Mouse (Mus musculus) limb, embryonic 15.5 days (tissue): ENCODE measurements around the gene Nfia. TPM values are rescaled to one million over a fixed set of nuclear protein-coding genes. Genes with fewer than 3 reads are reported as not detected.

Source experiments
- ATAC-seq: fragments of 200-750 bp; cut with Nextera tagmentation; 2 replicates; pipeline ENCODE4 v1.8.0; 2017; ENCODE audit warnings: low read depth, moderate TSS enrichment; ENCODE audit not compliant: insufficient number of reproducible peaks, low FRiP score, low TSS enrichment
- H3K27ac ChIP-seq: fragments of 300-500 bp; sonication (generic); 2 replicates; pipeline ENCODE4 v1.5.1; 2015; ENCODE audit warnings: moderate library complexity, mild to moderate bottlenecking, inconsistent platforms
- H3K27me3 ChIP-seq: fragments of 300-500 bp; sonication (generic); 2 replicates; pipeline ENCODE4 v1.6.1; 2015; ENCODE audit warnings: inconsistent platforms
- H3K36me3 ChIP-seq: fragments of 300-500 bp; sonication (generic); 2 replicates; pipeline ENCODE4 v1.6.1; 2015; ENCODE audit warnings: inconsistent platforms
- H3K4me1 ChIP-seq: fragments of 300-500 bp; sonication (generic); 2 replicates; pipeline ENCODE4 v1.6.1; 2015; ENCODE audit warnings: inconsistent platforms
- H3K4me2 ChIP-seq: fragments of 300-500 bp; sonication (generic); 2 replicates; pipeline ENCODE4 v1.6.1; 2015; ENCODE audit warnings: mild to moderate bottlenecking, inconsistent platforms
- H3K4me3 ChIP-seq: fragments of 300-500 bp; sonication (generic); 2 replicates; pipeline ENCODE4 v1.5.1; 2015; ENCODE audit warnings: mild to moderate bottlenecking, inconsistent platforms
- H3K9ac ChIP-seq: fragments of 300-500 bp; sonication (generic); 2 replicates; pipeline ENCODE4 v1.6.1; 2015; ENCODE audit warnings: inconsistent platforms
- H3K9me3 ChIP-seq: fragments of 300-500 bp; sonication (generic); 2 replicates; pipeline ENCODE4 v1.6.1; 2016; ENCODE audit warnings: inconsistent platforms
- WGBS: fragments of 180-500 bp; shearing (Covaris S2); methylation state at CpG from one replicate; pipeline ENCODE4 v1.1.7; 2015; 5-methylcytosine and 5-hydroxymethylcytosine counted together
- polyA plus RNA-seq: library from polyadenylated mRNA; unstranded; fragments of >200 nt; fragmentation: Nextera tagmentation; extraction: Ambion mirVana; gene quantifications from 2 replicates; pipeline ENCODE4 v1.2.1, GENCODE M21; 2015

Gene Nfia
- polyA plus RNA-seq, 1 experiment from 2014 or later = 64.9 TPM

- H3K4me2 ChIP-seq = no peak overlapping the region
- no peaks in the 10 kb centered on the region for H3K27me3 ChIP-seq
- no peak overlapping the region for H3K9ac ChIP-seq
- ATAC-seq = no peak
- WGBS = 67% methylated on average over 5 of the region's 5 CpGs
- 0 out of 2 replicates have a peak, but pooled peaks cover 2% of the 10 kb centered on the region for H3K36me3 ChIP-seq
- no peaks in the 10 kb centered on the region for H3K9me3 ChIP-seq
- no peak overlapping the region for H3K4me3 ChIP-seq
- no peak overlapping the region for H3K27ac ChIP-seq
- peaks cover 21% of the 10 kb centered on the region for H3K4me1 ChIP-seq
These were observed 93.9 kb downstream of the Nfia start for GRCm38 (mm10) chr4:97866463-97866862.

GRCm38 (mm10) chr4:97868307-97868937, 95.9 kb downstream of the Nfia start:
- Histone ChIP-seq H3K4me2 (peak overlapping the region; percentile 51), H3K27ac (peak overlapping the region; percentile 92), H3K4me1 (peaks cover 29% of the 10 kb centered on the region), H3K9ac (no peak overlapping the region), H3K36me3 (no peaks in the 10 kb centered on the region), H3K4me3 (peak overlapping the region; percentile 38), H3K9me3 (no peaks in the 10 kb centered on the region), H3K27me3 (no peaks in the 10 kb centered on the region)
- WGBS = 30% methylated on average over 10 of the region's 10 CpGs
- ATAC-seq = peak; percentile 53

GRCm38 (mm10) chr4:97868938-97869440, 96.5 kb downstream of the Nfia start:
- H3K4me1 ChIP-seq = peaks cover 31% of the 10 kb centered on the region
- H3K27me3 ChIP-seq = no peaks in the 10 kb centered on the region
- H3K27ac ChIP-seq = peak overlapping the region; percentile 92
- 21% methylated on average over 27 of the region's 27 CpGs for WGBS
- H3K9ac ChIP-seq = peak overlapping the region; percentile 27; the same call in 1 of the 2 replicates
- H3K9me3 ChIP-seq = no peaks in the 10 kb centered on the region
- H3K36me3 ChIP-seq = no peaks in the 10 kb centered on the region
- H3K4me3 ChIP-seq = peak overlapping the region; percentile 38
- peak overlapping the region; percentile 51 for H3K4me2 ChIP-seq
- peak; percentile 91 for ATAC-seq

GRCm38 (mm10) chr4:97869451-97869850, 96.9 kb downstream of the Nfia start:
- H3K4me2 ChIP-seq = peak overlapping the region; percentile 51
- ATAC-seq = no peak
- peak overlapping the region; percentile 92 for H3K27ac ChIP-seq
- H3K27me3 ChIP-seq = no peaks in the 10 kb centered on the region
- H3K4me1 ChIP-seq = peaks cover 28% of the 10 kb centered on the region
- H3K9ac ChIP-seq = peak overlapping the region; percentile 27; the same call in 1 of the 2 replicates
- no peaks in the 10 kb centered on the region for H3K9me3 ChIP-seq
- no peaks in the 10 kb centered on the region for H3K36me3 ChIP-seq
- peak overlapping the region; percentile 38 for H3K4me3 ChIP-seq
- WGBS = 33% methylated on average over 7 of the region's 7 CpGs

GRCm38 (mm10) chr4:97871770-97872439, 99.4 kb downstream of the Nfia start:
- H3K9ac ChIP-seq = no peak overlapping the region

GRCm38 (mm10) chr4:97874916-97875315, 102.4 kb downstream of the Nfia start:
- Histone ChIP-seq H3K4me2 (no peak overlapping the region), H3K27me3 (no peaks in the 10 kb centered on the region), H3K4me1 (peaks cover 26% of the 10 kb centered on the region), H3K9me3 (no peaks in the 10 kb centered on the region), H3K27ac (no peak overlapping the region), H3K4me3 (no peak overlapping the region), H3K36me3 (no peaks in the 10 kb centered on the region), H3K9ac (no peak overlapping the region)
- no peak for ATAC-seq
- WGBS = 84% methylated on average over 3 of the region's 3 CpGs

More at GRCm38 (mm10) chr4:97871770-97872439, 99.4 kb downstream of the Nfia start:
- 61% methylated on average over 9 of the region's 9 CpGs for WGBS
- Histone ChIP-seq H3K4me2 (no peak overlapping the region), H3K27ac (no peak overlapping the region), H3K9me3 (no peaks in the 10 kb centered on the region), H3K27me3 (no peaks in the 10 kb centered on the region), H3K36me3 (no peaks in the 10 kb centered on the region), H3K4me3 (no peak overlapping the region), H3K4me1 (peaks cover 39% of the 10 kb centered on the region)
- no peak for ATAC-seq

GRCm38 (mm10) chr4:97875901-97876300, 103.4 kb downstream of the Nfia start:
- no peak overlapping the region for H3K27ac ChIP-seq
- 24% methylated on average over 3 of the region's 3 CpGs for WGBS
- no peaks in the 10 kb centered on the region for H3K9me3 ChIP-seq
- H3K4me1 ChIP-seq = peaks cover 27% of the 10 kb centered on the region
- no peak overlapping the region for H3K9ac ChIP-seq
- H3K4me2 ChIP-seq = no peak overlapping the region
- H3K4me3 ChIP-seq = no peak overlapping the region
- H3K36me3 ChIP-seq = 0 out of 2 replicates have a peak, but pooled peaks cover 3% of the 10 kb centered on the region
- no peaks in the 10 kb centered on the region for H3K27me3 ChIP-seq
- ATAC-seq = no peak

- H3K9me3 ChIP-seq = no peaks in the 10 kb centered on the region
- no peak overlapping the region for H3K9ac ChIP-seq
- H3K27ac ChIP-seq = no peak overlapping the region
- WGBS = 63% methylated on average over 7 of the region's 7 CpGs
- no peaks in the 10 kb centered on the region for H3K27me3 ChIP-seq
- peaks cover 16% of the 10 kb centered on the region for H3K4me1 ChIP-seq
- H3K36me3 ChIP-seq = 0 out of 2 replicates have a peak, but pooled peaks cover 3% of the 10 kb centered on the region
- no peak overlapping the region for H3K4me3 ChIP-seq
- ATAC-seq = no peak
- H3K4me2 ChIP-seq = no peak overlapping the region
These were observed 107.2 kb downstream of the Nfia start for GRCm38 (mm10) chr4:97879696-97880095.

- WGBS = 75% methylated on average over 9 of the region's 9 CpGs
- Histone ChIP-seq H3K4me1 (peaks cover 11% of the 10 kb centered on the region), H3K9ac (no peak overlapping the region), H3K4me3 (no peak overlapping the region), H3K36me3 (0 out of 2 replicates have a peak, but pooled peaks cover 3% of the 10 kb centered on the region), H3K9me3 (no peaks in the 10 kb centered on the region), H3K4me2 (no peak overlapping the region), H3K27ac (no peak overlapping the region), H3K27me3 (no peaks in the 10 kb centered on the region)
- no peak for ATAC-seq
These were observed 107.9 kb downstream of the Nfia start for GRCm38 (mm10) chr4:97880120-97881055.

- Histone ChIP-seq H3K36me3 (no peaks in the 10 kb centered on the region), H3K4me1 (peaks cover 9% of the 10 kb centered on the region; the same call in 1 of the 2 replicates), H3K9me3 (no peaks in the 10 kb centered on the region), H3K27ac (0 out of 2 replicates have a peak overlapping the region, but pooled peaks have one; percentile 54), H3K9ac (no peak overlapping the region), H3K4me2 (no peak overlapping the region), H3K27me3 (no peaks in the 10 kb centered on the region), H3K4me3 (no peak overlapping the region)
- WGBS = 57% methylated on average over 5 of the region's 5 CpGs
- no peak for ATAC-seq
These were observed 113.0 kb downstream of the Nfia start for GRCm38 (mm10) chr4:97885574-97885973.

GRCm38 (mm10) chr4:97886220-97886619, 113.7 kb downstream of the Nfia start:
- Histone ChIP-seq H3K4me3 (no peak overlapping the region), H3K36me3 (no peaks in the 10 kb centered on the region), H3K9ac (no peak overlapping the region), H3K9me3 (no peaks in the 10 kb centered on the region), H3K4me2 (no peak overlapping the region), H3K4me1 (peaks cover 9% of the 10 kb centered on the region; the same call in 1 of the 2 replicates), H3K27ac (peak overlapping the region; percentile 54; the same call in 1 of the 2 replicates), H3K27me3 (no peaks in the 10 kb centered on the region)
- ATAC-seq = no peak
- WGBS = 81% methylated on average over 5 of the region's 5 CpGs
